Mouse (Mus musculus) testis, adult 2 months (tissue): ENCODE data around the gene Trio.

Experiments
- CTCF ChIP-seq: fragments of 200-500 bp; IDR thresholded peaks from 2 replicates; pipeline ENCODE4 v1.5.1; 2012; ENCODE audit warnings: low read depth, mild to moderate bottlenecking, inconsistent platforms, low read length, moderate library complexity; ENCODE audit not compliant: control insufficient read depth, insufficient read depth, insufficient replicate concordance
- POLR2A ChIP-seq: fragments of 200-500 bp; IDR thresholded peaks from 2 replicates; pipeline ENCODE4 v1.6.1; 2012; ENCODE audit warnings: low read depth, mild to moderate bottlenecking, inconsistent platforms, low read length, moderate library complexity; ENCODE audit not compliant: control insufficient read depth

GRCm38 (mm10) chr15:27954356-27954755, 71.3 kb downstream of the Trio start:
- no peak for TF ChIP-seq CTCF
- TF ChIP-seq POLR2A: no peak
